Mouse (Mus musculus) cerebral cortex, adult 2 months (tissue): ENCODE measurements around the gene Ank.

Experiments used
- WGBS: fragments of 180-500 bp; shearing (Covaris S2); methylation state at CpG from one replicate; pipeline ENCODE4 v1.1.7; 2018; 5-methylcytosine and 5-hydroxymethylcytosine counted together

Gene Ank

DNA sequence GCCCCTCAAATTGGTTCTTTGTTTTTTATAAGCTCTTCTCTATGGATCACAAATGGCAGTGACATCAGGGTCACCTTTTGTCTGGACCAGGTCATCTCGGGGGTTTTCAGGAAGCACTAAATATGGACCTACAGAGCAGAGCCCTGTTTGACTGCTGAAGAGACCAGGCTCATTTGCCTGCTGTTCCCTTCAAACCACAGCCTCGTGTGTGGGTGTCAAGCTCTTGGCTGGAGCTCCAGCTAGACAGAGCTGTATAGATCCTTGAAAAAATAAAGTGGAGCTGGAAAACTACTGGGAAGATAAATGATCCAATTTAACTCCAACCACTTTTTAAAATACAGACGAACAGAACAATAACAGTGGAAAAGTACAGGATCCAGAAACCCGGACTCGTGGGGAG is 70.3 kb downstream of the Ank start:
- WGBS, result 13% methylated on average over 5 of the region's 5 CpGs

- WGBS, result 52% methylated on average over 4 of the region's 4 CpGs
Measured at GRCm38 (mm10) chr15:27537519-27538223, 71.2 kb downstream of the Ank start.

GRCm38 (mm10) chr15:27539745-27540144 is 73.3 kb downstream of the Ank start:
- 48% methylated on average over 9 of the region's 9 CpGs for WGBS

DNA sequence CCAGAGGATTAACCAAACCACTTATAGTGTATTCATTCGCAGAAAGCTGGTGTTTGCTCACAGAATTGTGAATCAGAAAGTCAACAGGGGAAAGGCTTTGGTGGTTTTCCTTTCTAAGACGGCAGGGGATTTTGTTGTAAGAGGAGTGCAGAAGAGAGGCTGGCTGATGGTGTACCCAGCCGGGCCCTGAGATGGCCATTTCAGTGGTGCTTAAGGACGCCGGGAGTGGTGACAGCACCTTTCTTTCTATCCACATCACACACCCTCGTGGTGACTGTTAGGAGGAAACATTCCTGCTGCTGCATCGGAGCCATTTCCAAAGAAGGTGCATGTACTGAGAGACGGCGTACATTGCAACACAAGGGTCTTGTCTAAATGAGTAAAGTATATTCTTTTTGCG is 78.7 kb downstream of the Ank start:
- 69% methylated on average over 10 of the region's 10 CpGs for WGBS

GRCm38 (mm10) chr15:27548110-27548509 is 81.6 kb downstream of the Ank start:
- 51% methylated on average over 6 of the region's 6 CpGs for WGBS

GRCm38 (mm10) chr15:27549071-27549470 is 82.6 kb downstream of the Ank start:
- WGBS, result 72% methylated on average over 10 of the region's 10 CpGs

- 34% methylated on average over 7 of the region's 7 CpGs for WGBS
Measured at GRCm38 (mm10) chr15:27549878-27550277, 83.4 kb downstream of the Ank start.

- WGBS, result 53% methylated on average over 9 of the region's 9 CpGs
Measured at GRCm38 (mm10) chr15:27550358-27550992, 84.0 kb downstream of the Ank start.

DNA sequence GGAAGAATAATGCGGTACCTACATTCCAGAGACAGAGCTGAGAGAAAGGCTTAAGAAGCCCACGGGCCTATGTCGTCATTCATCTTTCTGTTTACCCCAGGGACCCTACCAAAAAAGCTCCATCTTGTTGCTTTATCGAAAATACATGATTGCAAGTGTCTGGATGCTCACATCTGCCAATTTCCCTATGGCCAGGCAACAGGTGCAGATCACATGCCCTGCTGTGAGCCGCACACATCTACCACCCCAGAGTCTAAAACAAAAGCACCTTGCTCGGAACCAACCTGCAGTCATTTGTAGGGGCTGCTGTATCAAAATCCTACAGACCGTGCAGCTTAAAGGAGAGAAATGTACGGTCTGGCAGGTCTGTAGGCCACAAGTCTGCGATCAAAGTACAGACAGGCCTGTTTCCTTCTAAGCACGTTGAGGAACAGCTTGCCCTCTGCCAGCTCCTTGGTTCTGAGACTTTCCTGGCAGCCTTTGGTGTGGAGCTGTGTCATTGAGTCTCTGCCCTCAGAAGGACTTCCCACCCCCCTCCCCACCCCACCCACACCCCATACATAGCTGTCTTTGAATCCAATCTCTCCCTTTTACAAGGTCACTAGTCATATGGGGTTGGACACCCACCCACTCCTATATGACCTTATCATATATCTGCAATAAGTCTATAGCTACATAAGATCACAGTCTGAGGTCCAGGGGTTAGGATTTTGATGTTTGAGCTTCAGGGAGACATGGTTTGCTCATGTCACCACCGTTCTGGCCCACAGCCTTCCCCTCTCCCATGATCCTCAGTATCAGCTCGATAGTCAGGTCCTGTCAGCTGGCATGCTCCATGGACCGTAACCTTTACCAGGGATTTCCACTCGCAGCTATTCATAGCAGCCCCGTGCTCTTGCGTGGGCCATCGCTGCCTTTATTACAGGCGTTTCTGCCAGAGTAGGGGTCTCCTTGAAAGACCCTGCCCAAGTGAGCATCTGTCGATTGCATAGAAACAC is 84.9 kb downstream of the Ank start:
- WGBS, result 76% methylated on average over 19 of the region's 19 CpGs

- WGBS, result 80% methylated on average over 10 of the region's 10 CpGs
Measured at GRCm38 (mm10) chr15:27552129-27552700, 85.7 kb downstream of the Ank start.

DNA sequence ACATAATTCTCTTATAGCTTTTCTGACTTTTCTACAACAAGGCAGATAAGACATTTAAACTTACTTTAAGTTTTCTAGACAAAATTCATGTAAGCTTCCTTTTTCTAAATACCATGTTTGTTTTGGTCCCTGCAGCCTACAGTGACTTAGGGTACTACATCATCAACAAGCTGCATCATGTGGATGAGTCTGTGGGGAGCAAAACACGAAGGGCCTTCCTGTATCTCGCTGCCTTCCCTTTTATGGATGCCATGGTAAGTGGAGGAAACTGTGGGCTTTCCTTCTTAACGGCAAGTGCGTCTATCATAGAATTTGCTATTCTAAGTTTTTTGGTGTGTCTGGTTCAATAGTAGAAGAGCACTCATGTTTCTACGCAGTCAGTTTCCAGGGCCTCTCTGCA is 87.1 kb downstream of the Ank start:
- 57% methylated on average over 5 of the region's 5 CpGs for WGBS

DNA sequence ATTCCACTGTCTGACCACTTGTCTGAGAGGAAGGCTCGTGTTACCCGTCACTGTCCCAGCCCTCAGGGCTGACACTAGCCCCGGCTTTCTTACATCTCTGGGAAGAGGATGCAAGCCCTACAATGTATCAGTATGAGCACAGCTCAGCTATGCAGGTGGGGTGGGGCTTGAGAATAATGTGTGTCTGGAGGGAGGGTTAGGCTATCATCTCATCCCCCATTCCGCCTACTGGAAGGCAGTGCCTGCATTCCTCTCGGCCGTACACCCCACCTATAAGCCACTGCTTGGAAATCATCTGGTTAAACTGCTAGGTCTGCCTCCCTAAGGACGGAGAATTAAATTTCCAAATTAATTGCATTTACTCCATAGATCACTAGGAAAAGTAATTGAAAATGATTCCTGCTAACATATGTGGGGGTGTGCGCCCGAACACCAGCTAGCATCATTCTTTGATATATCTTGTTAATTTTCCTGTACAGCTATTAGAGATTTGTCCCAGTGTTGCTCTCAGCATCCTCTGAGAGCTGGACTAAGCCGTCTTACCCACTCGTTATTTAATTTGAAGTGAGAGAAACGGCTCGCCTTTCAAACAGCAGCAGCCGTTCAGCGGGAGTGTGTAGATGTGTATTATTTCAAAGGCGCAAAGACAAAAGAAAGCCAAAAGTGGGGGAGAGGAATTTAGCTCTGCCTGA is 92.1 kb downstream of the Ank start:
- 40% methylated on average over 16 of the region's 16 CpGs for WGBS

GRCm38 (mm10) chr15:27560315-27560714 is 93.8 kb downstream of the Ank start:
- WGBS, result 78% methylated on average over 11 of the region's 11 CpGs

- 58% methylated on average over 14 of the region's 14 CpGs for WGBS
Measured at GRCm38 (mm10) chr15:27564106-27565100, 97.9 kb downstream of the Ank start.

DNA sequence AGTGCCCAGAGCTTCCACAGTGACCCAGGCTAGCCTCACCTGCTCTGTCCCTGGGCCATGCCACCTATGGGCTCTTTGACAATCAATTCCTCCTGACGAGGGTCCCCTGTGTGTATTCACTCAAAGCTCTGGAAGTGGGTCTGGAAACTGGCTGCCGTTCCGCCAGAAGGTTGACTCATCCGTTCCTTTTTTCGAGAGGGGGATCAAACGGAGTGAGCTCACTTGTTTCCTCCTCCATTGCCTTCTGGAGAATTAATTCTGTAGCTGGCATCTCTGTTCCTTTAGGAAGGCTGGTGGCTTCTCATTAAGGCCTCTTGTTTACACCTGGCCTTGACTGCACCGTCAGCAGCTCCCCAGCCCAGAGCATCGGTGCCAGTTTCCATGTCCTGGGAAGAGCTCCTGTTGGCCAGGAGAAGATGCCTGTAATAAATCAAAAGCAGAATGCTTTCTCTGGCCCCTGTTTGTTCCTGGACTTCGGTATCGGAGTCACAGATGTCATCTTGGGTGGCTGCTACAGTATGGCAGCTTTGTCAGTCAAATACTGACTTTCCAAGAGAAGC is 99.2 kb downstream of the Ank start:
- WGBS, result 49% methylated on average over 10 of the region's 10 CpGs

DNA sequence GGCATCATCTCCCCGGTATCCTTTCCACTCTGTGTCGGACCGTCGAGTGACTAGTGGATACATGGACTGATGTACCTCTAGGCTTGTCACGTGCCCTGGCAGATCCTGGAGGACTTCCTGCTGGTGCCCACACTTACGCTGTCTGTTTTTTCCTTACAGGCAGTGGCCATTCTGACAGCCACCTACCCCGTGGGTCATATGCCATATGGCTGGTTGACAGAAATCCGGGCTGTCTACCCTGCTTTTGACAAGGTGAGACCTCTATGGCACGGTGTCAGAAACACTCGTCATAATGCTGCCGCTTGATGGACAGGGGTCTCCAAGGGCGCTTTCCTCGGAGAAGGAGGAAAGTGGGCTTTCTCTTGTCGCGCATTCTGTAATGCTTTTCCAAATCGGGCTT is 100.9 kb downstream of the Ank start:
- WGBS, result 90% methylated on average over 16 of the region's 16 CpGs

- 84% methylated on average over 6 of the region's 6 CpGs for WGBS
Measured at GRCm38 (mm10) chr15:27568371-27568770, 101.9 kb downstream of the Ank start.

- WGBS, result 63% methylated on average over 2 of the region's 2 CpGs
Measured at GRCm38 (mm10) chr15:27569924-27570323, 103.4 kb downstream of the Ank start.

DNA sequence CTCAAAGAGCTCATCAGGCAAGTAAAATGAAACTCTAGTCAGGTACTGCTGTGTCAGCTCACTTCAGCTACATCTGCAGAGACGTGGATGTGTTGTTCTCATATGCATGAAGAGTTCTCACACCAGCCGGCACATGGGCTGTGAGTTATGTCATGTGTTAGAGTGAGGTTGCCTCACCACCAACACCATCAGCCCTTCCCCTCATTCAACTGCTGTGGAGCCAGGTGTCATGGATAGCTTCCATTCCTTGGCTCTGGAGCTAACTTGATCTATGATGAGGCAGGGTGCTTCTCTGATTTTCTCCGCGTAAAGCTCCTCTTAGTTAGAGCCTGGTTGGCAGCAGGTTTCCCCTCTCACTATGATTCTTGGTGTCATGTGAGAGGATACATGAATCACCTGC is 103.9 kb downstream of the Ank start:
- 49% methylated on average over 4 of the region's 4 CpGs for WGBS

DNA sequence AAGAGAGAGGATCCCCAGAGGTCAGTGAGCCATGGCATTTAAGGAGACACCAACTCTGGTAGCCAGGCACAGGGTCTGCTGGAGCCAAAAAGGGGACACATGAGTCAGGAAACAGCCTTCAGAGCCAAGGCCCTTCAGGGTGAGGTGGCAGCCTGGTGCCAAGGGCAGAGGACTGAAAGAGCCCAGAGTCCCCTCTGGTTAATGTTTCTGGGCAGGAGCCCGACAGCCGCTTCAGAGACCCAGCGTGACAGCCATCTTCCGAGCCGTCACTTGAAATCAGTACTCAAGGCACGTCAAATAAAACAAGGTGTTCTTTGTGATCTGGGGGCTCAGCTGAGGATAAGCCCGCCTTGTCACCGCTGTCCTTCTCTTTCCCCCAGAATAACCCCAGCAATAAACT is 104.7 kb downstream of the Ank start:
- WGBS, result 69% methylated on average over 8 of the region's 8 CpGs
